10 mouse cellular contexts compared by ENCODE assay signal in genomic region chr19:8567104-8567880, GRCm38 (mm10). TPM values are rescaled to one million over a fixed set of nuclear protein-coding genes. Genes with fewer than 3 reads are reported as not detected.
A peak's percentile ranks its signal among the peaks of the same experiment; 100 is the strongest.
DNase-seq lines count a peak whose midpoint lies in the region; ATAC-seq and TF ChIP-seq lines count a peak whose summit lies in the region.
"Had no signal": no experiment of that assay in that cellular context is flagged by ENCODE, and none has a peak within 500 bp of the region (broad histone marks: within the 10 kb centered on the region; RNA-seq: fewer than 3 reads in every experiment).

No protein-coding gene starts in this region.

- H3K9ac ChIP-seq in midbrain, embryonic 13.5 days (replicated peaks) = no peak overlapping the region

- no peak for TF ChIP-seq POLR2A in cerebellum, adult 2 months (IDR thresholded peaks at IDR 0.05; ENCODE audit: borderline replicate concordance, insufficient read depth, low read length)

- no peak overlapping the region for H3K4me3 ChIP-seq in cerebellum, adult 2 months (replicated peaks; ENCODE audit: insufficient read depth, low read depth, low read length)
- no peak overlapping the region for H3K4me3 ChIP-seq in embryonic facial prominence, embryonic 10.5 days
- H3K4me3 ChIP-seq in midbrain, embryonic 13.5 days (replicated peaks) = no peak overlapping the region
- H3K4me3 ChIP-seq: megakaryocyte, embryonic 14.5 days had no signal

- H3K27ac ChIP-seq in cerebellum, adult 2 months (ENCODE audit: insufficient read depth, low read length) = no peak overlapping the region
- no peak overlapping the region for H3K27ac ChIP-seq in embryonic facial prominence, embryonic 10.5 days (replicated peaks)
- no peak overlapping the region for H3K27ac ChIP-seq in midbrain, embryonic 13.5 days

- no peaks in the 10 kb centered on the region for H3K27me3 ChIP-seq in cerebellum, adult 2 months (ENCODE audit: control insufficient read depth, insufficient read depth, low read length)
- H3K27me3 ChIP-seq in embryonic facial prominence, embryonic 10.5 days (replicated peaks; ENCODE audit: low read depth, poor library complexity, severe bottlenecking) = no peaks in the 10 kb centered on the region
- H3K27me3 ChIP-seq in midbrain, embryonic 13.5 days = no peaks in the 10 kb centered on the region

- peak; percentile 11; the same call in 1 of the 2 replicates for TF ChIP-seq CTCF in cerebellum, adult 2 months (IDR thresholded peaks at IDR 0.05; ENCODE audit: borderline replicate concordance, insufficient read depth, low read depth, low read length)

- no peak overlapping the region for H3K4me2 ChIP-seq in midbrain, embryonic 13.5 days (replicated peaks)

- H3K9me3 ChIP-seq in embryonic facial prominence, embryonic 10.5 days = no peaks in the 10 kb centered on the region
- no peaks in the 10 kb centered on the region for H3K9me3 ChIP-seq in midbrain, embryonic 13.5 days
- H3K9me3 ChIP-seq: megakaryocyte, embryonic 14.5 days had no signal

- H3K36me3 ChIP-seq in embryonic facial prominence, embryonic 10.5 days (replicated peaks) = no peaks in the 10 kb centered on the region
- H3K36me3 ChIP-seq in midbrain, embryonic 13.5 days = no peaks in the 10 kb centered on the region

- ATAC-seq in midbrain, embryonic 13.5 days = 0 out of 2 replicates have a peak, but pooled peaks have one; percentile 25

- WGBS in cerebellum, adult 2 months = 56% methylated on average over 13 of the region's 13 CpGs
- 47% methylated on average over 13 of the region's 13 CpGs for WGBS in embryonic facial prominence, embryonic 10.5 days
- WGBS in midbrain, embryonic 13.5 days = 53% methylated on average over 13 of the region's 13 CpGs

- DNase-seq in cerebellum, adult 2 months = peak in 1 of 2 experiments; percentile 10
- DNase-seq in cerebellum, adult 9-11 months = no peak
- DNase-seq in ovary, postnatal 14 days (ENCODE audit: low spot score) = peak; percentile 33
- DNase-seq in ovary, postnatal 10 days (ENCODE audit: low spot score) = no peak
- DNase-seq in embryonic facial prominence, embryonic 10.5 days (ENCODE audit: low spot score) = peak; percentile 39
- DNase-seq in kidney, adult 9 months = peak; percentile 78
- DNase-seq in T-cell, adult 2 months (ENCODE audit: low spot score) = no peak

- H3K4me1 ChIP-seq in cerebellum, adult 2 months (ENCODE audit: control insufficient read depth, insufficient read depth, low read length) = no peaks in the 10 kb centered on the region
- peaks cover 8% of the 10 kb centered on the region; the same call in 1 of the 2 replicates for H3K4me1 ChIP-seq in embryonic facial prominence, embryonic 10.5 days
- peaks cover 8% of the 10 kb centered on the region for H3K4me1 ChIP-seq in midbrain, embryonic 13.5 days (replicated peaks)

RNA-seq across cellular contexts. Expression of gene Slc22a8, which starts 23.8 kb away (rescaled TPM):
- polyA plus RNA-seq in cerebellum, adult 2 months (2012; rRNA removed) = 18.2 and 19.1 TPM in 2 replicates
- polyA plus RNA-seq in embryonic facial prominence, embryonic 10.5 days (2016; fragmentation: Nextera tagmentation; extraction: Ambion mirVana) = not detected in 2 replicates
- polyA plus RNA-seq in midbrain, embryonic 13.5 days (2015; fragmentation: Nextera tagmentation; extraction: Ambion mirVana) = 3.8 and 4.2 TPM in 2 replicates
- polyA plus RNA-seq: heart, embryonic 14.5 days had no signal

RNA-seq across cellular contexts. Expression of gene Slc22a6, which starts 50.5 kb away (rescaled TPM):
- 2.5 and 3.9 TPM in 2 replicates for polyA plus RNA-seq in cerebellum, adult 2 months (2012; rRNA removed)
- polyA plus RNA-seq in embryonic facial prominence, embryonic 10.5 days (2016; fragmentation: Nextera tagmentation; extraction: Ambion mirVana) = 0.10 and 0.24 TPM in 2 replicates
- polyA plus RNA-seq in midbrain, embryonic 13.5 days (2015; fragmentation: Nextera tagmentation; extraction: Ambion mirVana) = 8.5 and 9.5 TPM in 2 replicates
- polyA plus RNA-seq: heart, embryonic 14.5 days had no signal

Comparison
In these comparisons a context has a peak if more than half of its experiments do, and no peak if none do; other contexts are left out.
1. DNase-seq: peak in ovary, postnatal 14 days (single experiment), embryonic facial prominence, embryonic 10.5 days (single experiment) and kidney, adult 9 months (single experiment); none in cerebellum, adult 9-11 months (single experiment), ovary, postnatal 10 days (single experiment) and T-cell, adult 2 months (single experiment).